Mouse (Mus musculus) adrenal gland (tissue): Measurements from ENCODE around the gene Alox12b.

ENCODE experiments used
- intact Hi-C: fragments of 180-260 bp; cut with DNase I; formaldehyde crosslinking; loops from one replicate; pipeline ENCODE4 v1.15.1; 2025

The Alox12b gene

GRCm38 (mm10) chr11:69123056-69123692 is 33.6 kb upstream of the Alox12b start:
- intact Hi-C loops: no loop called here

- intact Hi-C loops: loop anchor here (2.0 kb wide), 1 partner anchor 83 kb away; no protein-coding TSS in a partner anchor
Observed at GRCm38 (mm10) chr11:69123693-69124497, 32.9 kb upstream of the Alox12b start.

- intact Hi-C loops: loop anchor here (2.0 kb wide), 1 partner anchor 84 kb away; no protein-coding TSS in a partner anchor
Observed at GRCm38 (mm10) chr11:69124498-69124847, 32.3 kb upstream of the Alox12b start.

- intact Hi-C loops: loop anchor here (2.0 kb wide), 1 partner anchor 84 kb away; no protein-coding TSS in a partner anchor
Observed at GRCm38 (mm10) chr11:69125041-69125851, 31.5 kb upstream of the Alox12b start.

DNA sequence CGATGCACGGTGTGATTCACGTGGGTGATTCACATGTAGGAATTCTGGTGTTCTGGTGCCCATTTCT is 31.1 kb upstream of the Alox12b start, which contains the start of gene Aloxe3:
Gene Aloxe3, plus strand, starts transcription at position 45 of the 67 bp plus-strand sequence.
- intact Hi-C loops: loop anchor here (2.0 kb wide), 1 partner anchor 85 kb away; no protein-coding TSS in a partner anchor

DNA sequence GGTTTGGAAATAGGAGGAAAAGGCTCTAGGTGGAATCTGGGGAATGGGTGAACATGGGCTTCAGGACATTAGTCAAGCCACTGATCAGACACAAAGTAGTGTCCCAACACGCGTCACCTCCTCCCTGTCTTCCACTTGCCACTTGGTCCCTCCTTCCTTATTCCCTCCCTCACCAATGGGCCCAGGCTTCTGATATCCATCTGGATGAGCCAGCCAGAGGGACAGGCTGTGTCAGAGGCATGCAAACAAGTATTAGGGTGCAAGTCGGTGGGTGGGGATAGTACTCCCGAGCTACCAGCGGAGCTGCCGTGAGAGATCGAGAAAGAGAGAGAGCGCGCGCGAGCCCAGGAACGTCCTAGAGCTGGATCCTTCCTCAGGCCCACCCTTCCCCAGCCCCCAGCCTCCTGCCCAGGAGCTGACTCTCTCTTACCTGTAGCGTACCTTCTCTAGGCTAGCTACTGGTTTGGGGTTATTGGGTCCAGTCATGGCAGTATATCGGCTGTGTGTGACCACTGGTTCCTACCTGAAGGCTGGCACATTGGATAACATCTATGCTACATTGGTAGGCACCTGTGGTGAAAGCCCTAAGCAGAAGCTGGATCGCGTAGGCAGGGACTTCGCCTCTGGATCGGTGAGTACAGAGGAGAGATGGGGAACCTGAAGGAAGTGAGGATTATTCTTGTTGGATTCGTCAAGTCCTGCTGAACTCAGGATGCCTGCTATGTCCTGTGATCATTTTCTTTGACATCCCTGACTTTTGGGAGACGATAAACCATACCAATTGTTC is 30.7 kb upstream of the Alox12b start:
- intact Hi-C loops: loop anchor here (2.0 kb wide), 2 partner anchors 23 to 85 kb away; no protein-coding TSS in a partner anchor

GRCm38 (mm10) chr11:69126706-69127095 is 30.1 kb upstream of the Alox12b start:
- intact Hi-C loops: loop anchor here (2.0 kb wide), 1 partner anchor 22 kb away; no protein-coding TSS in a partner anchor

- intact Hi-C loops: no loop called here
Observed at GRCm38 (mm10) chr11:69128426-69129122, 28.2 kb upstream of the Alox12b start.

DNA sequence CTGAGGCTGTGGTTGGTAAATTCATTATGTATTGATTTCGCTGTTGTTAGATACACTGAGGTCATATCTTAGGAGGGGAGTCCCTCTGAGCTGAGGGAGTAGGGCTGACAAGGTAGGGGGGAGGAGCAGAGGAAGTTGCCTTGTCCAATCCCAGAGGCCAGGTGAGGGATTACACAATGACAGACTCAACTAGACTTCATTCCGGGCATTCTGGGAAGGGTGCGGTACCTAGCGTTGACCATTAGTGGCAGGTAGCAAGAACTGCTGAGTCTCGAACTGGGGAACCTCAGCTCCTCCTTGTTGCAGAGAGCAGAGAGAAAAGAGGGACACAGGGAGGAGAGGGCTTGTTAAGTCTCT is 23.2 kb upstream of the Alox12b start:
- intact Hi-C loops: no loop called here

- intact Hi-C loops: no loop called here
Observed at GRCm38 (mm10) chr11:69133923-69134621, 22.7 kb upstream of the Alox12b start.

- intact Hi-C loops: no loop called here
Observed at GRCm38 (mm10) chr11:69134622-69134968, 22.2 kb upstream of the Alox12b start.

- intact Hi-C loops: no loop called here
Observed at GRCm38 (mm10) chr11:69135361-69135760, 21.4 kb upstream of the Alox12b start.

DNA sequence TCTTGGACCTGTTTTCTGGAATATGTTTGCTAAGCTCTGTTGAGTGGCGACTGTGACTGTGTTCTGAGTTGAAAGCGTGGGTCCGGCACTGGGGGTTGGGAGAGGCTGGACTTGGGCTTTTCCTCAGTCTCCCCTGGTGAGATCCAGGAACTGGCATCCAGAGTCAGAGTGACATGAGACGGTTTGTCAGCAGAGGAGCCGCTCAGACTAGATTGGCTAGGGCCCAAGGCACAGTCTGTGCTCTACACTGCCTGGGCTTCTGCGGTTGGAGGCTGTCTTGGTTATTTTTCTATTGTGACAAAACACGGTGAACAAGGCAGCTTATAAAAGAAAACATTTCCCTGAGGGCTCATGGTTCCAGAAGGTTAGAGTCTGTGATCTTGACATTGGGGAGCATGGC is 9.2 kb upstream of the Alox12b start:
- intact Hi-C loops: no loop called here

DNA sequence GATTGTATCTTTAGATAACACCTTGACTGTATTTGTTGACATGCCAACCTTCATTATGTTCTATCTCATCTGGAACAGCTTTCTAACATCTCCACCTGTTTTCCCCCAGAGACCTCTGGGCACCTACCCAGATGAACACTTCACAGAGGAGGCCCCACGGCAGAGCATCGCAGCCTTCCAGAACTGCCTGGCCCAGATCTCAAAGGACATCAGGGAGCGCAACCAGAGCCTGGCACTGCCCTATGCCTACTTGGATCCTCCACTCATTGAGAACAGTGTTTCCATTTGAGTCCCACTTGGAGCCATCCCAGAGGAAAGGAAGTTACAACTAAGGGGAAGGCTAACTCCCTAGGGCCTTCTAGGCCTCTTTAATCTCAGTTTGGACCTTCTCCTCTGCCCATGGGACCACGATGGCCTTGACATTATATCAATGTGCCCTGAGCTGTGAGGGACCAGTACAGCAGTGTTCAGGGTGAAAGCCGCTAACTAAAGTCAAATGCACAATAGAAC is 8.3 kb upstream of the Alox12b start:
- intact Hi-C loops: loop anchor here (2.0 kb wide), 1 partner anchor 22 kb away; no protein-coding TSS in a partner anchor

DNA sequence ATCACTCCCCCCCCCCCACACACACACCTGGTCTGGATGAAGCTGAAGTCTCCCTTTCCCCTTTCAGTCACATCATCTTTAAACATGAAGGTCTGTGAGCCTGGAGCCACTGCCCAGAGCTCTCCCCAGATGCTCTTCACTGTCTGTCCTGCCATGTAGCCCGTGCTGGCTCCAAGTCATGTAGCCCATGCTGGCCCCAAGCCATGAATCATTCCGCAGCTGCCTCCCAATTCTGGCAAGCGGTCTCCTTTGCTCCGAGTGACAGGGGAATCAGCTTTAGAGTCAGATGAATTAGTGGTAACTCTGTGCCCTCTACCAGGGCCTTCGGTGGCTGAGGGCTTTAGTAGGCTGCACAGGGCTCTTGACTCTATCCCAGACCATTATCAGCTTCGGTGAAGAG is 7.1 kb upstream of the Alox12b start:
- intact Hi-C loops: loop anchor here (2.0 kb wide), 1 partner anchor 23 kb away; no protein-coding TSS in a partner anchor

DNA sequence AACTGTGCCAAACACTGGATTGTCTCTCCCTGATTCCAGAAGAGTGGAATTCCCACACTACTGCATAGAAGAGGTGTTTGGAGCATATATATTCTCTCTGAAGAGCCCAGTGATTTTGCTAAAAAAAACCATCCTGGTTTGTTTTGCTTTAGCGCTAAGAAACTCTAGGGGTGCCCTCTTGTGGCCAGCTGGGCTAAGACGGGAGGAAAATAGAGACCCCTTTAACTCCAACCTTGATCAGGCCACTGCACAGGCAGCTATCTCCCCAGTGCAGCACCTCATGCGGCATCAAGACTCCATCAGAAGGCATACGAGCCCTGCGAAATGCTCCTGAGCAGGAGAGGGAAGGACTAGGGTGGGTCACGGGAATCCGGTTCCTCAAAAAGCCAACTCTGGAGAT is 6.3 kb upstream of the Alox12b start:
- intact Hi-C loops: no loop called here

- intact Hi-C loops: no loop called here
Observed at GRCm38 (mm10) chr11:69151004-69151403, 5.8 kb upstream of the Alox12b start.

DNA sequence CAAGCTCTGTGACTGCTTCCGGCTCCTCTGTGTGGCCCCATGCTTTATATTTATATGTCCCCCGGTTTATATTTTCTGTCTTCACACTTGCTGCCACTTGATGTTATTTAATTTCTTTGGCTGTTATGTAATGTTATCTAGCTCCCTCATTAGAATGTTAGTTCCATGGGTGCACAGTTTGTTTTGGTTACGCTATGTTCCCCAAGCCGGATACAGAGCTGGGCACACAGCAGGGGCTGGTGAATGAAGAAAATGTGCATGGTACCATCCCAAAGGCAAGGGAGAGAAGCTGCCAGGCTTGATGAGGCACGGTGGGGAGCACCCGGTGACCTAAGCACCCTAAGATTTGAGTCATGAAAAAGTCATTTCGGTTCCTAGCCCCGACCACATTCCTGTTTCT is 3.0 kb upstream of the Alox12b start:
- intact Hi-C loops: no loop called here

DNA sequence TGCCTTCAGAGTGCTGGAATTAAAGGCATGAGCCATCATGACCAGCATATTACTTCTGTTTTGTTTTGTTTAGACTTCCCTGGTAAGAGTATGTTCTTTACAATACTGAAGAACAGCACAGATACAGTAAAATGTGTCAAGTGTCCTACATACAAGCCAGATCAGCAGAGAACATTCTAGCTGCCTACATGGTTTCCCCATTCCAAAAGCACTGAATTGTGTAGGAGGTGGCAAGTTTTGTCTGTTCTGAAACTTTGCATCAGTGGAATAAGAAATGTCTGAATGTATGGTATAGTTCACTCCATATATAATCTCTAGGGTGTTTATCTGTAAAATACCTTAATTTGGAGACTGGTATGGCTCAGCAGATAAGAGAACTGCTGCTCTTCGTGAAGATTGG is 1.4 kb upstream of the Alox12b start:
- intact Hi-C loops: no loop called here

DNA sequence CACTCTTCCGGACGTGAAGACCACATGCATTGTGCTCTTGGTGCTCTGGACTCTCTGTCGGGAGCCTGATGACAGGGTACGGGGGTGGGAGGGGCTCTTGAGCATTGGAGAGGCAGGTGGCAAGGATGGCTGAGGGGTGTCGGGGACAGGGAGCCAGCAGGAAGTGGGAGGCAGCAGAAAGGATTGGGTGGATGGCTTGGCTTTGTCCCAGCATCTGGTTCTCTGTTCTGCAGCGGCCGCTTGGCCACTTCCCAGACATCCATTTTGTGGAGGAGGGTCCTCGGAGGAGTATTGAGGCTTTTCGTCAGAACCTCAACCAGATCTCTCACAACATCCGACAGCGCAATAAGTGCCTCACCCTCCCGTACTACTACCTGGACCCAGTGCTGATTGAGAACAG is 12.5 kb downstream of the Alox12b start:
- intact Hi-C loops: no loop called here
